Mouse (Mus musculus): Measurements from ENCODE around the gene Tmc4. TPM values are rescaled to one million over a fixed set of nuclear protein-coding genes. Genes with fewer than 3 reads are reported as not detected.

Tmc4 gene
- total RNA-seq, 2 experiments from 2014 or later, result 2.2 to 2.4 TPM

DNA sequence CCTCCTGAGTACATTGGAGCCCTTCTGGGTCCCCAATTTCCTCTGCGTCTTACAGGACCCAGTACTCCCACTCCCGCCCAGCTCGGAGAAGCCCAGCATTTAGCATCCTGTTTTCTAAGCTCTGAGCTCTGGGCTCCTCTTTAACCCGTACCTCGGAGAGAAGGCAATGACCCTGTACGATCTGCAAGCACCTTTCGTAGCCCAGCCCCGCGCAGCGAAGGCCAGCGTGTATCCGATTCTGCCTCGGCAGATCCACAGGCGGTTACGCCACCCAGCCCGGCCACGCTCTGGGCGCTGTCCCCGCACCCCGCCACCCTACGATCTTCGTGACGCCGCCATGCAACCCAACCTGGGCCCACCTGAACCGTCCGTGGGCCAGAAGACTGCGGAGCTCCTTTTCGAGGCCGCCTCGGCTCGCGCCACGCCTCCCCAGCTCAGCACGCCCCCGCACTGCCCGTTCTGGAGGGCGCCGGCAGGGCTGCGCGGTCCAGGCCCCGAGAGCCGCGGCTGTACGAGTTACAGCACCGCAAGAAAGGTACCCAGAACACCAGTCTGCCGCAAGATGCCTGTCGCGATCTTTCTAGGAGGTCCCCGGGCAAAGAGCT, 15.1 kb upstream of the Tmc4 start, which contains the start of gene Tsen34:
Gene Tsen34 (plus strand): TSS at position 482 of the 605 bp plus-strand sequence.
- no peak for DNase-seq

DNA sequence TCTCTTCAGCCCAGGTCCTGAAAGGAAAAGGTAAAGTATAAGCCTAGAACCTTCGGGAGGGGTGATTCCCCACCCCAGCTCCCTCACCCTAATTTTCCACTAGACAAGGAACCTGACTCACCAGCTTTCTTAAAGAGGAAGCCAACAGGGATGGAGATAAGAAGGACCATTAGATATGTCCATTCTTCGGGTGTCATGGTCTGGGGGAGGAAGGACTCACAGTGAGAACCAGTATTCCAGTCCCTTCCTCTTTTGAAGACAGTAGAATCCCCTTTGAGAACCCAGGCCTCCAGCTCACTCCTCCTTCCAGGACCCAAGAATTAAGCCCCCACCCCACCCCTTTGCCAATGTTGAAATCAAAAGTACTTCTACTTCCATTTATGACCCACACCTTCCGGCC, 14.6 kb upstream of the Tmc4 start:
- DNase-seq, result no peak

DNA sequence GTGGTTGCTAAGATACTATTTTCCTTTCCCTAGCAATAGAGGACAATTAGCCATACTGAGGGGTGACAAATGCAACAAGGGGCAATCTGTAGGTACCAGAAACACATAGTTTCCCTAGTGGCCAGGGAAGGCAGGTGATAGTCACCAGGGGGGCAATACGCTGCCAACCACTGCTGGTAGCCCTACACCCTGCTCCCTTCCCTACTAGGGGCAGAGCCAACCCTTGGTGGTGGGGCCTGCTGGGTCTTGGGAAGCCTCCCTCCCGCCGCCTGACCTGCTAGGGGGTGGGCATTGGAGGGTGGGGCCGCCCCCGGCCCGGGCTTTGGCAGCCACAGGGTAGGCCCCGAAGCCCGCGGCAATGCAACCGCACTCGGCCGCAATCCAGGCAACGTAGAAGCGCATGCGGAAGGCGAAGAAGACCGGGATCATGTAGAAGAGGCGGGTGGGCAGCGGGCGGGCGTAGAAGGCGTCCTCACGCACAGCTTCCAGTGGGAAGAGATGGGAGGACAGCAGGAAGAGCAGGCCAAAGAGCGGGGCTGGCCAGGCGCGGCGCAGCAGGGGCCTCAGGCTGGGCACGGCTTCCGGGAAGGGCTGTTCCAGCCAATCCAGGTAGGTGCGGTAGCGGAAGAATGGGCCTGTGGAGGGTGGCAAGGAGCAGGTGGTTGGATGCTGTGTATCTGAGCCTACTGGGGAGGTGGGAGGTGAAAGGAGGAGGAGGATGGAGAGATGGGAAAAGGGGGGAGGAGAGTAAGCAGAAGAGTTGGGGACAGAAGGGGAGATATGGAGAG, 8.2 kb upstream of the Tmc4 start:
- DNase-seq, result no peak

DNA sequence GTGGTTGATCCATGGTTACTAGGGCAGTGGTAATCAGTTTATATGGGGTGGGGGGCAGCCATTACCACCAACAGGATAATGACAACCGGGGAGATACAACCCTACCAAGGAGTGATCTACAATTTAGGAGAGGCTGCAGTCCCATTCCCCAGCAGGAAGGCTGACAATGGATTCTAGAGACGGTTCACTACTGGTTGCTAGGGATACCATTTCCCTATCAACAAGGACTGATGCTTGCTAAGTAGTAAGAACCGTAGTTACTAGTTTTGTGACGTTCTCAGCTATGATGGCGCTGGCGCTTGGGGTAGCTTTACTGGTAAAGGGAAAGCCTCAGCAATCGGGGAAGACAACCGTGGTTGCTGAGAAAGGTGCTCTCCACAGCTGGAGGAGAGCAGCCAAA, 7.3 kb upstream of the Tmc4 start:
- no peak for DNase-seq

DNA sequence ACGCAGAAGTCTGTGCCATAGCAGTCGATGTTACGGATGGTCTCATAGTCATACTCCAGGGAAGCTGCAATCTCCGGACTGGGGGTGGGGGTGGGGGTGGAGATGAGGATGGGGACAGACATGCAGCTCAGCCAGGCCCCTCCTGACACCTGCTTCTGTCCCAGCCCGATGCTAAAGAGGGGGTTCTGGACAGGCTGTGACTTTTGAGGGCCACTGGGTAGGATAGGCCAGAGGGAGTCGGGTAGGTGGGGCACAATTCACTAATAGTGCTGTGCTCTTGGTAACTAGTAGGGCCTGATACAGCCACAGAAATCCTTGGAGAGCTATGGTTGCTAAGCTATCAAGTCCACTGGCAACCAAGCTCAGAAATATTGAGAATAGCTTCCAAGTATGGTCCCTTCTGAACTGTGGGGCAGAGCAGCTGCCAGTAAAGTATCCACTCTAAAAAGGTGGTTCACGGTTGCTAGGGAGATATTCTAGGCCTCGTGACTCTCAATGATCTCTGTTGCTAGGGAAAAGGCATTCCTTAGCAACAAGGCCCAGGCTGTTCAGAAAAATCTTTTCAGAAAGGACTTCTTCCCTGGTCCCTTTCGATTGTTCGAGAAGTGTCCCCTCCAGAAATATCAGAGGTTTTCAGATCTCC, 6.7 kb upstream of the Tmc4 start:
- DNase-seq, result no peak

DNA sequence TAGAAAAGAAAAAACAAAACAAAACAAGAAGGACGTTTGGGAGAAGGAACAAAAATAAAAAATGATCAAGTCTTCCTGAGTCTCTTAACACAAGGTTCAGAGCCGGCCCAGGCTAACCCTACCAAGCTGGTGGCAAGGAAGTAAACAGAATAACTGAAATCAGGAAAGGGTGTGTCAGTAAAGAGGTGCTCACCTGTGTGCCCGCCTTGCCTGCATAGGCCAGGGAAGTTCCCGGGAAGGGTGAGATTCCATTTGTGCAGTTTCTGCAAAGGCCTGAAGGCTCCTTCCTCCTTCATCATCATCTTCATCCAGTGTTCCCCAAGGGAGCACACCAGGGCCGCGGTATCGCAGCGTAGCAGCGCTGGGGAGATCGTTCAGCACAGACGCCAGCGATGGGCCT, 982 bp downstream of the Tmc4 start:
- no peak for DNase-seq

DNA sequence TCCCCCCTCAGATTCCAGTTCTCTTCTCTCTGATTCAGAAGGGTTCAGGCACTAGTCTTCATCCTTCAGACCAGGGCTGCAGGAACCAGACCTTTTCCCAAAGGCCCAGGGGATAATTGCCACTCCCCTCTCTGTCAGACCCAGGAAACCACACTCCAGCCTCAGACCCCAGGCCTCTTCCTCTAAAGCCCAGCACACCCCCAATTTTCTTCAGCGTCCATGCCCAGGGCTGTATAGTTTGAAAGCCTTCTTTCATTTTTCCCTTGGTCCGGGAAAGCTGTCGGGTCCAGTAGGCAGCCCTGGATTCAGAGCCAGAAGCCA, 2.2 kb downstream of the Tmc4 start:
- no peak for DNase-seq

DNA sequence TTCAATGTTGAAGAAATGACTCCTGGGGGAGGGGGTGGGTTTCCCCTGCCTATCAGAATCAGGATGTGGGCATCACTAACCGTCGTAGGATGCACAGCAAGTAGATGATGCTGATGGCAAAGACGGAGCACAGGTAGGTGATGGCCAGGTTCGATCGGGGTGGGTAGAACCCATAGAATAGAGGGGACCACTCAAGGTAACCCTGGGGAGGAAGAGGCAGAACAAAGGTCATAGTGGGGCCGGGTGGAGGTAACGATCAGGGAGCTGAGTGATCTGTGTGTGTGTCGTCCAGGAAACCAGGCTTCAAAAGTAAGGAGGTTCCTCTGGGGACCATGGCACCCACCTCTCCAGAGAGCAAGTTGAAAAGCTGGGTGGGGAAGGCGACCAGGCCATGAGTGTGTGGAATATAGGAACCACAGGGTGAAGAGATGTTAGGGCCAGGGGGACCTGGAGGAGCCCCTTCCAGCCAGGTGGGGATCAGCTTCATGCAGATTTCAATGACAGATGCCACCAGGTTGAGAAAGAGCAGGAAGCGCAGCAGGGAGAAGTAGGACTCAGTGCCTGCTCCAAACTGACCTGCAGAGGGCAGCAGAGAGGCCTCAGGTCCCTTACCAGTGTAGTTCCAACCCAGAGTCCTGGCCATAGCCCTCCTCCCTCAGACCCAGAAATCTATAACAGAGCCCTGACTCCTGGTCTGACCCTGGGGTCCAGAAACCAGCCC, 2.7 kb downstream of the Tmc4 start:
- peak; percentile 90 for DNase-seq

DNA sequence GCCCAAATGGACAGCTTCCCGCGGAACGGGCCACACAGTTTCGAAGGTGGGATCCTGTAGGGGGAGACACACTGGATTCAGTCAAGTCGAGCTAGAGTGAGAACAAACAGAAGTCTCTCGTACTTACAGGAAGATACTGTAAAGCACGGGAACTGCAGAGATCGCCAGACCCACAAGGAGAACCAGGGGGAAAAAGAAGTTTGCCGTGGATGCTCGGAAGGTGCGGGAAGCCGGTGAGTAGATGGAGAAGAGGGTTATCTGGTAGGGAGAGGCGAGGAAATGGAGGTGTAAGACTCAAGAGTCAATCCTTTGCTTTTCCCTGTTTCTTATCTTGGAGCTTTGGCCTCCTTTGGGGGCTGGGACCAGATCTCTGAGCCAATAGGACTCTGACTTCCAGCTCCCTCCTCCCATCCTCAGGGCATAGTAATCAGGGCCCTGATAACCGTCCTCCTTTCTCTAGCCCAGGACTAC, 10.4 kb downstream of the Tmc4 start:
- peak; percentile 36 for DNase-seq

DNA sequence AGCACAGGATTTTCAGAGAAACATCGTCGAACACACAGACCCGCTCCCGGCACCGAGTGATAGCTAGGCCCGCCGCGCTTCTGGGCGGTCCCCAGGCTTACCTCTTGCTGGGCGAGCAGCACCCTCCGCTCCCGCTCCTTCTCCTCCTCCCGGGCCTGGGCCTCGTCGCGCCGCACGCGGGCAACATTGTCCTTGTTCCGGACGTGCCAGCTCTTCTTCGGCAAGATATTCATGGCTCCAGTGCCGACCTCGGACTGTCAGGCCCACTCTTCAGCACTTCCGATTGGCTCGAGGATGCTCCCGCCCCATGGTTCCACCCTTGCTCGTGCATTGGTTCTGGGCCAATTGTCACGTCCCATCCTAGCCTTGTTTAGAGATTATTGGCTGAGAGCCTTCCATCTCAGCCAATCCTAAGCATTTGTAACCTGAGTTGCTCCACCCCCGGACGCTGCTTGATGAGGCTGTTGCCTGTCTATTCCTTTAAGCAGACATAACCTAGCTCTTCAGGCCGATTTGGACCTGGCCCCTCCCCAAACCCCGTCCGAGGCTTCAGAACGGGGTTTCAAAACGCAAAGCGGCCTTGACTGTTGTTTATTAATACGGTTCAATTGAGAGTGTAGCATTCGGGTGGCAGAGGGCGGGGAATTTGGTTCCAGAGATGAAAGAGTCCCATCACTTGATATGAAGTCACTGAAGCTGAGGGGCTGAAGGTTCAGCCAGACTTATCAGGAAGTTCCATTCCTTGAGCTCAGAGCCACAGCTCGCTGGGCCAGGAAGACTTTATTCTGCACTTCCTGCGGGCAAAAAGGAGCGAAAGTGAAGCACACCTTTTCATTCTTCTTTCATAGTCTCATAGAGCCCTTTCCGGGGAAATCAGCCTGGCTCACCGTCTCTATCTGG, 11.9 kb downstream of the Tmc4 start, which contains the start of gene Leng1:
Gene Leng1 (minus strand): TSS at position 626 of the 900 bp plus-strand sequence.
- peak; percentile 97 for DNase-seq

DNA sequence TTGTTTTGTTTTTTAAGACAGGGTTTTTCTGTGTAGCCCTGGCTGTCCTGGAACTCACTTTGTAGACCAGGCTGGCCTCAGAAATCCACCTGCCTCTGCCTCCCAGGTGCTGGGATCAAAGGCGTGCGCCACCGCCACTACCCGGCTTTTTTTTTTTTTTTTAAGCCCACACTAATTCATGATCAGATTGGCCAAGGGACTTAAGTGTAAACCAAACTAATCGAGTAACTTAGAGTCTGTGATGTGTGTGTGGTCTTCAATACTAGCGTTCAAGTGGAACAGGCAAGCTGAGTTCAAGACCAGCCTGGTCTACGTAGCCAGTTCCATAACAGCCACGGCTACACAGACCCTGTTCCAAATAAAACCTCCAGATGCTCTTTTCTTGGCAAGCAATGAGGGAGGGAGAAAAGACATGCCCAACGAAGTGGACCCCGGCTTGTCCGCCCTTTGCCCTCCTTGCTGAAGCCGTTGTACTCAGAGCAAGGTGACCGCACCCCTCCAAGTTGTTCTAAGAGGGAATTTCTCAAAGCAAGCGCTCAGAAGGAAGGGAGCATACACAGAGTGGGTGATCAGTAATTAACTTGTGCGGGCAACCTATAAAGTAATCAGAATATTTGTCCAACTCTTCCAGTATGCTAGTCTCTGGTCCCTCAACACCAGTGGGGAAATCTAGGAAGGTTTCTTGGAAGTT, 12.7 kb downstream of the Tmc4 start:
- DNase-seq, result peak; percentile 24

DNA sequence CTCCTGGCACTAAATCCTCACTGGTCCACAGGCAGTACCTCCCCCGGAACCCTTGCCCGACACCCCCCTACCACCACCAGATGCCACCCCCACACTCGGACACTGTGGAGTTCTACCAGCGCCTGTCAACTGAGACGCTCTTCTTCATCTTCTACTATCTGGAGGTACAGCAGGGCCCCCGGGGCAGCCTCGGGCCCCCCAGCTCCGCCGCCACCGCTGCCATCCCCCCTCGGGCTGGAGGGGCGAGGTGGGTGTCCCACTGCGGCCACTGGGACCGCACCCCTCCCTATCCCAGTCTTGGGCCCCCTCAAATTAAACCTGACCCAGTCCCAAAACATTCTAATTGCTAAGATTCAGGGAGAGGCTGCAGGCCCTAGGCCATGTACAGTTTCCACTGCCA, 18.8 kb downstream of the Tmc4 start:
- no peak for DNase-seq

DNA sequence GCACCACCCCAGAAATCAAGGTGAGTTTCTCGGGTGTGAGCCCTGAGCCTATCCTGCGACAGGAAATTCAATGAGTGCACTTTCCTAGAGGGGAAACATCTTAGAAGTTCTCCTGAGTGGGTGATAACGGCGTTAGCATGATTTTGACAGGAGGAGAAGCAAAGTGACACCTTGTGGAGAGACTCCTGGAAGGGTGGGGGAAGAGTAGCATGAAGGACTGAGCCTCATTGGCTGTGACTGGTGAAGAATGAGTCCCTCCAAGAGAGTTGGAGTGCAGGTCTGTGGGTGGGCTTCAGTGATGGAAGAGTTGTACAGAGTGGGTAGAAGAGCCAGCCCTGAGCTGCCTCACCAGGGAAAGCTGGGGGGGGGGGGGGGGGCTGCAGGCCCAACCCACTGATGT, 20.4 kb downstream of the Tmc4 start:
- DNase-seq, result no peak

DNA sequence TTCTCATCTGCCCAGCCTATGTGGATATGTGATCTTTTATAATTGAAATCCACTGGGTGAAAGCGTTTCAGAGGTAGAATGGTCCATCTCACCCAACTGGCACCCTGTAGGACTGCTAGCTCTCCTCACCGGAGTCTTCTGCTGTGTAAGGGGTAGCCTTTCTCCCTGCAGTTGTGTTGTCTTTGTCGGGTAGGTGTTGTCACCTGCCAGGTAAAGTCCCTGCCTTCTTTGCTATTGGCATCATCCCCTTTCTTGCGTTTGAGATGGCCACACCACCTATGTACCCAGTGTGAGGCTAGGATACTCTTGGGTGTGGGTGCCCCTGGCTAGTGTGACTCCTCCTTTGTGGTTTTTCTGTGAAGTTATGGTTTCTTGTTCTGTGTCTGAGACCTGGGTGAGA, 30.7 kb downstream of the Tmc4 start:
- no peak for DNase-seq

DNA sequence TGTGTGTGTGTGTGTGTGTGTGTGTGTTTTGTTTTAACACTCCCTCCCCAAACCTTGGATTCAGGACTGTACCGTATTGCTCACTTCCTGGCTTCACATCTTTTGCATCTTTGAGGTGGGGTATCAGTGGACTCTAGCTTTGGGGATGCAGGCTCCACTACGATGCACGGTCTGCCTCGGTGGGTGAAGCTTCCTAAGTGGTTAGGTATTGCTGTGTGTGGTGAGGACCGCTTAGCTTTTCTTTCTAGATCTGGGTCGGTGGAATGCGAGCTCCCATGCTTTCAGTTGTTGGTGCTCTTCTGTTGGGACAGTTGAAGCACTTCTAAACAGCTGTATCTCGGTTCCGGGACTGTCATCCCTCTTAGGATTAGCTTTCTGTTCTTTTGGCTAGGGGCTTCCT, 31.2 kb downstream of the Tmc4 start:
- no peak for DNase-seq

DNA sequence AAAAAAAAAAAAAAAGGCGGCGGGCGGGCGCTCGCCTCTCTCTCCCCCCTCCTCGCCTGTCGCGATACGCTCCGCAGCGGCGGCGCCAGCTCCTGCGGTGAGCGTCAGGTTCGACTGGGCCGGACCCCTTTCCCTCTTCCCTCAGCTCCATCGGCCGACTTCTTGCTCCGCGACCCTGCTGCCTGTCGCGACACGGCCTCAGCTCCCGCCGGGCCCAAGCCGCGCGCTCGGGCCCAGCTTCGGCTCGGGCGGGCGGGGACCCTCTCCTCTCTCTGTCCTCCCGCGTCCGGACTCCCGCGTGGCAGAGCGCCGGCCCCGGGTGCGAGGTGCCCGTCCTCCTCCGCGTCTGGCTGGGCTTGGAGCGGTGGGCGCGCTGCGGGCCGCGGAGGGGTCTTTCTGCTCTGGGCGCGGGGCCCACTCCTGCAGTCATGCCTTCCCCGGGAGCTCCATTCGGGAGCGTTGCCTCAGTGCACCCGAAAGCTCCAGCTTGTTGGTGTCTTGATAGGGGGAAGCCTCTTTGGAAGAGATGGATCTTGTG, 31.8 kb downstream of the Tmc4 start:
- DNase-seq, result no peak

DNA sequence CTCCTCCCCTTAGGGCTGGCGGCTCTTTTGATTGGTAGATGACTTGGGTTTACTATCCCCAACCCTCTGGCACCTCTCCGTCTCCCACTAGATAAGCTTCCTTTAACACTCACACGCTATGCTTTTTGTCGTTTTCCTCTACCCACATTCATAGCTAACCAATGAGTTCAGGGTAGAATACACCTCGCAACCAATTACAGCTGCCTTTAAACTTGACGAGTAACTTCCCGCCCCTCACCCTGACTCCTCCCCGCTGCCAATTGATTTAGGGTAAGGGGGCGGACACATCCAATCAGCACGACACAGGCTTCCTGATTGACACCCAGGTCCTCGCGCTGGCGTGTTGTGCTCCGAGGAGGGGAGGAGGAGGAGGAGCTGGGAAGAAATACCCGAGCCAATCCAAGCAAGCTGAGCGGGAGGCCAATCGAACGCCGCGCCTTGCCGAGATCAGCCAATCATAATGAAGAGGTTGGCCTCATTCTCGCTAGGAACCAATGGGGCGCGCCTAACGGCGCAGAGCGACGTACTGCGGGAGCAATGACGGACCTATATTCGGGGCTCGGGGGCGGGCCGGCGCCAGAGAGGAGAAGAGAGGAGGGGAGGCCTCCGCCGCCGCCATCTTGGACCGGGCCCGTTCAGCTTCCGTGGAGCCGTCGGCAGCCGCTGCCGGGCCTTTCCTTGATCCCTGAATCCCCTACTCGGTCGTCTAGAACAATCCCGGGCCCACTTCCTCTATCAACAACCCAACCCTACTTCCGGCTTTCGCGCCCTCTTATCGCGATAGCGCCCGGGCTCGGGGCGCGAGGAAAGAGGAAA, 32.5 kb downstream of the Tmc4 start, which contains the start of gene Cnot3:
Gene Cnot3 (plus strand): TSS at position 597 of the 816 bp plus-strand sequence.
- DNase-seq, result peak; percentile 98

DNA sequence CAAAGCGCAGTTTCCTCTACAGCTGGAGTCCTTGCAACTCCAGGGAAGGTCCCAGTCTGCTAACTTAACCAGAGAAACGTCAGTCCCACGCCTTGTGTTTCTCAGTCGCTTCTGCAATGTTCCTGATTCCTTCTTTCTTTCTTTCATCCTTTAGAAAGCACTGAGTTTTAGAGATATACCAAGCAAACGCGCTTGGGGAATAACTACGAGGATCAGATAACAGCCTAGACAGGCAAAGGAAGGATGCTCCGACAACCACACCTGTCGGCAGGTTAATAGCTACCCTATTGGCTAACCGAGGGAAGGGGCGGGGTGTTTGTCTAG, 33.0 kb downstream of the Tmc4 start:
- DNase-seq, result no peak

DNA sequence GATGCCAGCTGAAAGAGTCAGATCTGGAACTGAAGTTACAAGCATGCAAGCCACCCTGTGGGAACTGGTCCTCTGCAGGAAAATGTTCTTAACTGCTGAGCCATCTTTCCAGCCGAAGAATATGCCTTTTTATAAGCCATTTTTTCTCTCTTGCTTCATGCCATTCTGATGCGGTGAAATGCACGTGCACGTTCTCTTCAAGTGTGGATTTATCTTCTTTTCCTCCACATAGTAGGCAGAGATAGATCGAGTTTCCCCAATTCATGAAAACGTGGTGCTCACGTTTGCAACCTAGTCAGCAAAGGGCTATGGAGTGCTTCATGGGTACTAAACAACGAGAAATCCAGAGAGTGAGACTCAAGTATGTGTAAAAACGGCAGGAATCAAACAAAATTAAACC, 33.5 kb downstream of the Tmc4 start:
- no peak for DNase-seq

DNA sequence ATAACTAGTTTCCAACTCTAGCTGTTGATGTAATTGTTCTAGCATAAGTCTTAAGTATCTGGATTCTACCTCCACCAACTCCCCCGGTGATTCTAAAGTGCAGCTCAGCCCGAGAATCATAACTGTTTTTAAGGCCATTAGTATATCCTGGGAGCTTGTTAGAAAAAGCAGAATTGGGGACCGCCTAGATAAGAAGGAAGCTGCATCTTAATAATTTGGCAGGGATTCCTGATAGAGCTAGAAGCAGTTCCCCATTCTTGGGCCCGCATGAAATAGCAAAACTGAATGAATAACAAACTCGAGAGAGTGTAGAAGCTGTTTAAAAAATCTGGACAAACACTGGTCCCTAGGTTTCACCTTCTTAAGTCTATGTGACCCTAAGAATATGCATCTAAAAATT, 33.9 kb downstream of the Tmc4 start:
- DNase-seq, result no peak
